Mouse (Mus musculus): ENCODE data around the gene Car10.

The Car10 gene

GRCm38 (mm10) chr11:93172430-93172829, 74.6 kb downstream of the Car10 start:
- DNase-seq (ENCODE audit: low spot score in 2 of 2): no peak

- DNase-seq (ENCODE audit: low spot score in 2 of 2): no peak
These were observed 75.9 kb downstream of the Car10 start for GRCm38 (mm10) chr11:93173533-93174308.

- DNase-seq (ENCODE audit: low spot score in 2 of 2): peak; percentile 42 to 60
These were observed 87.6 kb downstream of the Car10 start for GRCm38 (mm10) chr11:93185477-93185876.

GRCm38 (mm10) chr11:93186163-93186562, 88.3 kb downstream of the Car10 start:
- DNase-seq (ENCODE audit: low spot score in 2 of 2): no peak

GRCm38 (mm10) chr11:93188621-93189020, 90.8 kb downstream of the Car10 start:
- DNase-seq (ENCODE audit: low spot score in 2 of 2): peak; percentile 2 to 5

GRCm38 (mm10) chr11:93200046-93200445, 102.2 kb downstream of the Car10 start:
- DNase-seq (ENCODE audit: low spot score in 2 of 2): no peak

GRCm38 (mm10) chr11:93217457-93217856, 119.6 kb downstream of the Car10 start:
- no peak for DNase-seq (ENCODE audit: low spot score in 2 of 2)

GRCm38 (mm10) chr11:93230057-93230456, 132.2 kb downstream of the Car10 start:
- DNase-seq (ENCODE audit: low spot score in 2 of 2): no peak

- DNase-seq (ENCODE audit: low spot score in 2 of 2): no peak
These were observed 152.0 kb downstream of the Car10 start for GRCm38 (mm10) chr11:93249771-93250265.

GRCm38 (mm10) chr11:93251766-93252165, 153.9 kb downstream of the Car10 start:
- no peak for DNase-seq (ENCODE audit: low spot score in 2 of 2)

- no peak for DNase-seq (ENCODE audit: low spot score in 2 of 2)
These were observed 166.2 kb downstream of the Car10 start for GRCm38 (mm10) chr11:93263979-93264378.

- no peak for DNase-seq (ENCODE audit: low spot score in 2 of 2)
These were observed 174.2 kb downstream of the Car10 start for GRCm38 (mm10) chr11:93272016-93272415.

GRCm38 (mm10) chr11:93273906-93274305, 176.1 kb downstream of the Car10 start:
- peak in 1 of 2 experiments; percentile 0 for DNase-seq (ENCODE audit: low spot score in 2 of 2)

- DNase-seq (ENCODE audit: low spot score in 2 of 2): no peak
These were observed 195.8 kb downstream of the Car10 start for GRCm38 (mm10) chr11:93293661-93294060.

GRCm38 (mm10) chr11:93309981-93310380, 212.2 kb downstream of the Car10 start:
- no peak for DNase-seq (ENCODE audit: low spot score in 2 of 2)

- no peak for DNase-seq (ENCODE audit: low spot score in 2 of 2)
These were observed 239.9 kb downstream of the Car10 start for GRCm38 (mm10) chr11:93337756-93338155.

GRCm38 (mm10) chr11:93343961-93344360, 246.1 kb downstream of the Car10 start:
- DNase-seq (ENCODE audit: low spot score in 2 of 2): no peak

- DNase-seq (ENCODE audit: low spot score in 2 of 2): no peak
These were observed 247.0 kb downstream of the Car10 start for GRCm38 (mm10) chr11:93344869-93345268.

GRCm38 (mm10) chr11:93361576-93361975, 263.7 kb downstream of the Car10 start:
- DNase-seq (ENCODE audit: low spot score in 2 of 2): no peak

GRCm38 (mm10) chr11:93364171-93364570, 266.3 kb downstream of the Car10 start:
- DNase-seq (ENCODE audit: low spot score in 2 of 2): no peak

GRCm38 (mm10) chr11:93367244-93367643, 269.4 kb downstream of the Car10 start:
- no peak for DNase-seq (ENCODE audit: low spot score in 2 of 2)

- no peak for DNase-seq (ENCODE audit: low spot score in 2 of 2)
These were observed 269.9 kb downstream of the Car10 start for GRCm38 (mm10) chr11:93367740-93368139.

GRCm38 (mm10) chr11:93373697-93374354, 276.0 kb downstream of the Car10 start:
- DNase-seq (ENCODE audit: low spot score in 2 of 2): no peak

Data from heart, adult 9 months (tissue).